10 mouse cellular contexts compared by ENCODE assay signal in genomic region chr17:6746452-6747231, GRCm38 (mm10). TPM values are rescaled to one million over a fixed set of nuclear protein-coding genes. Genes with fewer than 3 reads are reported as not detected.
DNase-seq lines count a peak whose midpoint lies in the region; ATAC-seq and TF ChIP-seq lines count a peak whose summit lies in the region.
"Had no signal": no experiment of that assay in that cellular context is flagged by ENCODE, and none has a peak within 500 bp of the region (broad histone marks: within the 10 kb centered on the region; RNA-seq: fewer than 3 reads in every experiment).

No protein-coding gene starts in this region.

- H3K36me3 ChIP-seq in heart, postnatal 0 days (replicated peaks; ENCODE audit: control insufficient read depth, insufficient read depth, low read length): peaks cover 41% of the 10 kb centered on the region

- H3K4me1 ChIP-seq in heart, postnatal 0 days (ENCODE audit: control insufficient read depth, insufficient read depth): peaks cover 50% of the 10 kb centered on the region

- no peaks in the 10 kb centered on the region for H3K9me3 ChIP-seq in heart, postnatal 0 days (replicated peaks; ENCODE audit: control insufficient read depth, low read length)
- H3K9me3 ChIP-seq: limb, embryonic 13.5 days had no signal

- TF ChIP-seq CTCF in heart, postnatal 0 days (IDR thresholded peaks at IDR 0.05; ENCODE audit: low read depth): no peak

- H3K4me3 ChIP-seq in heart, postnatal 0 days (ENCODE audit: low read depth, low read length): no peak overlapping the region
- H3K4me3 ChIP-seq: limb, embryonic 13.5 days had no signal

- peak; percentile 68 for DNase-seq in adrenal gland, adult 2 months
- no peak for DNase-seq in adrenal gland, postnatal 4 days (ENCODE audit: low spot score in 2 of 2)
- peak; percentile 37 for DNase-seq in CD4-positive helper T cell, adult 2 months (ENCODE audit: low read depth, low spot score)
- no peak for DNase-seq in heart, postnatal 0 days (ENCODE audit: low spot score)
- DNase-seq in lung, postnatal 4 days: peak; percentile 73 to 78
- DNase-seq in adipocyte (ENCODE audit: low spot score): no peak
- DNase-seq in embryo, embryonic 11 days: no peak
- DNase-seq: cerebellum, adult 9-11 months had no signal

- no peak overlapping the region for H3K9ac ChIP-seq in heart, postnatal 0 days (replicated peaks; ENCODE audit: low read depth, low read length)
- H3K9ac ChIP-seq: limb, embryonic 13.5 days had no signal

- no peak for TF ChIP-seq EP300 in heart, postnatal 0 days (IDR thresholded peaks at IDR 0.05; ENCODE audit: low read depth)

- H3K27me3 ChIP-seq in heart, postnatal 0 days (ENCODE audit: control insufficient read depth, insufficient read depth, low read length): no peaks in the 10 kb centered on the region
- H3K27me3 ChIP-seq: limb, embryonic 13.5 days had no signal

- WGBS in heart, postnatal 0 days: 65% methylated on average over 9 of the region's 9 CpGs

- no peak overlapping the region for H3K4me2 ChIP-seq in heart, postnatal 0 days (ENCODE audit: low read depth, low read length)
- H3K4me2 ChIP-seq: limb, embryonic 13.5 days had no signal

- H3K27ac ChIP-seq in heart, postnatal 0 days (ENCODE audit: low read depth): peak overlapping the region; percentile 89

- peak; percentile 13; the same call in 1 of the 2 replicates for ATAC-seq in heart, postnatal 0 days (ENCODE audit: insufficient read depth, low read depth)
- ATAC-seq in erythroblast, adult 5-6 weeks (replicated peaks; ENCODE audit: low FRiP score, poor library complexity, severe bottlenecking): no peak

RNA-seq across cellular contexts. Expression of gene Ezr, which starts 35.9 kb away (rescaled TPM):
- 10 to 100 TPM; 23.2 to 27.3 TPM for total RNA-seq in adrenal gland, adult 2 months (2021)
- 5.6 and 6.2 TPM in 2 replicates for polyA plus RNA-seq in adrenal gland, adult 2 months (2012; rRNA removed)
- total RNA-seq in adrenal gland, postnatal 4 days (2021): 10 to 100 TPM; 23.7 to 60.5 TPM
- total RNA-seq in heart, postnatal 0 days (2014; rRNA removed; ENCODE audit: low replicate concordance): 91.3 and 103 TPM in 2 replicates
- 126 and 141 TPM in 2 replicates for polyA plus RNA-seq in heart, postnatal 0 days (2015; fragmentation: Nextera tagmentation; extraction: Ambion mirVana)
- 9.4 and 23.2 TPM in 2 replicates for total RNA-seq in erythroblast, adult 5-6 weeks (2015; ENCODE audit: low replicate concordance)
- 64.2 and 120 TPM in 2 replicates for total RNA-seq in erythroblast, adult 5-6 weeks (2017; ENCODE audit: low replicate concordance)

Comparison
In these comparisons a context has a peak if more than half of its experiments do, and no peak if none do; other contexts are left out.
1. DNase-seq: peak in adrenal gland, adult 2 months (single experiment), CD4-positive helper T cell, adult 2 months (single experiment) and lung, postnatal 4 days (2 of 2); none in adrenal gland, postnatal 4 days (0 of 2), heart, postnatal 0 days (single experiment), adipocyte (single experiment) and embryo, embryonic 11 days (single experiment).